Mouse (Mus musculus) liver, embryonic 13.5 days (tissue): ENCODE results near the gene Tnfrsf25. TPM values are rescaled to one million over a fixed set of nuclear protein-coding genes. Genes with fewer than 3 reads are reported as not detected.

Experiments
- ATAC-seq: fragments of 200-750 bp; cut with Nextera tagmentation; 2 replicates; pipeline ENCODE4 v1.8.0; 2017; ENCODE audit warnings: low read depth, mild to moderate bottlenecking, moderate number of reproducible peaks, moderate library complexity
- DNase-seq: peaks from one replicate; pipeline ENCODE4 v3.0.0; 2022
- H3K27ac ChIP-seq: fragments of 300-500 bp; sonication (generic); 2 replicates; pipeline ENCODE4 v1.5.1; 2015; ENCODE audit warnings: moderate library complexity, mild to moderate bottlenecking, inconsistent platforms
- H3K27me3 ChIP-seq: fragments of 300-500 bp; sonication (generic); 2 replicates; pipeline ENCODE4 v1.6.1; 2015; ENCODE audit warnings: mild to moderate bottlenecking, inconsistent platforms
- H3K36me3 ChIP-seq: fragments of 300-500 bp; sonication (generic); 2 replicates; pipeline ENCODE4 v1.6.1; 2015; ENCODE audit warnings: mild to moderate bottlenecking, inconsistent platforms
- H3K4me1 ChIP-seq: fragments of 300-500 bp; sonication (generic); replicated peaks from 2 replicates; pipeline ENCODE4 v1.6.1; 2015; ENCODE audit warnings: inconsistent platforms
- H3K4me2 ChIP-seq: fragments of 300-500 bp; sonication (generic); 2 replicates; pipeline ENCODE4 v1.6.1; 2015; ENCODE audit warnings: inconsistent platforms, mild to moderate bottlenecking, moderate library complexity
- H3K4me3 ChIP-seq: fragments of 300-500 bp; sonication (generic); replicated peaks from 2 replicates; pipeline ENCODE4 v1.5.1; 2015; ENCODE audit warnings: mild to moderate bottlenecking, inconsistent platforms
- H3K9ac ChIP-seq: fragments of 300-500 bp; sonication (generic); 2 replicates; pipeline ENCODE4 v1.6.1; 2015; ENCODE audit warnings: mild to moderate bottlenecking, inconsistent platforms
- H3K9me3 ChIP-seq: fragments of 300-500 bp; sonication (generic); replicated peaks from 2 replicates; pipeline ENCODE4 v1.6.1; 2016; ENCODE audit warnings: inconsistent platforms
- WGBS: fragments of 180-500 bp; shearing (Covaris S2); methylation state at CpG from one replicate; pipeline ENCODE4 v1.1.7; 2015; ENCODE audit not compliant: insufficient replicate concordance; 5-methylcytosine and 5-hydroxymethylcytosine counted together
- polyA plus RNA-seq: library from polyadenylated mRNA; unstranded; fragments of >200 nt; fragmentation: Nextera tagmentation; extraction: Ambion mirVana; gene quantifications from 2 replicates; pipeline ENCODE4 v1.2.1, GENCODE M21; 2015

Tnfrsf25 gene
- polyA plus RNA-seq, 1 experiment from 2014 or later: 0.37 TPM

DNA sequence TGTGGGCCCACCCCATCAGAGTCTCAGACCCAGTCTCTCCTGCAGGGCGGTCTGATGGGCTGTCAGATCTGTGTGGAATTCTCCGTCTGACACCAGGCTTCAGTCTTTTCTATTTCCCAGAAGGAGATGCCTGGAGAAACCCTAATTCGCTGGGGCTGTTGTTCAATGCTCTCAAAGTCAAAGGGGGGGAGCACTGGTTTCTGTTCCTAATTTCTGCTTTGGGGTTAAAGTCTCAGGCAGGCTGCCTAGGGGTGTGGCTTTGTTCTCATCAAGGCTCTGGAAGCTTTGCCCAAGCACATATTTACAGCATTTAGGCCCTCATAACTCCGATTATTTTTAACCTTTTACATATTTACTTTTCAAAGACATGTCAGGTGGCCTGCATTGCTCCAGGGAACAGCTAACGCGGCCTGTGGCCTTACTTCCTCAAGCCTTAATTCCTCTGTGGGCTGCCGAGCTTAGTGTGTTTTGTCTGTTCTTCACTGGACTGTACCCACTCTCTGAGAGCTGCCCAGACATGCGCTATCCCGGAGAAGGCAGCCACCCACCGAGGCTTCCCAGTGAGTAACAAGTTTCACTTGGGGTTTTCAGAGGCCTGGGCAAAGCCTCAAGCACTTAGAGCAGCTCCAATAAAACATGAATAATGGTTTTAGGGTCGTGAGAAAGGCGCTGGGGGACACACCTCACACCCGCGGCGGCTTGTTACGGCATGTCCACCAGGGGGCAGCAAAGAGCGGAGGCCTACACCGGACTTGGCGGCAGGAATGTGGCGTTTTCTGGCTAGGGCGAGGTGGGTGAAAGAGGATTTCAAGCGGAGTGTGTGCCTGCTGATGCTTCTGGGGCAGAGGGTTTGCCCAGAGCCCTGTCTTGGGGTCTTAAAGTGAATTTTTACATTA, 49.5 kb downstream of the Tnfrsf25 start:
- DNase-seq: peak; percentile 39
- 21% methylated on average over 22 of the region's 22 CpGs for WGBS

DNA sequence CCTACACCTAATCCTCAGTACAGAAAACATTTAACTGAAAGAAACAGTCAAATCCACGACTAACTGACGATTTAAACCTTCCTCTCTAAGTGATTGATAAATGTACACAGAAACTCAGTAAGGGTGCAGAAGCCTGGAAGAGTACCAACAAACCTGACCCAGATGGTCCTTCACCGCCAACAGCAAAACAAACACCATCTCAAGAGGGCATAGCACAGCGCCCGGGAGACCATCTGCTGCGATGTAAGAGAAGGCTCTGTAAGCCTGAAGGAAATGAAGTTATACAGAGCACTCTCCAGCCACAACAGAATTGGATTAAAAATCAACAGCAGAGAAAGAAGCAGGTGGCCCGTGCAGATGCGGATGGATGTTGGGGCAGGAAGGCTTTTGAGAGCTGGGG, 52.3 kb downstream of the Tnfrsf25 start:
- H3K27ac ChIP-seq: no peak overlapping the region
- H3K27me3 ChIP-seq: peaks cover 33% of the 10 kb centered on the region
- H3K4me2 ChIP-seq: no peak overlapping the region
- no peak overlapping the region for H3K4me3 ChIP-seq
- no peak overlapping the region for H3K9ac ChIP-seq
- no peaks in the 10 kb centered on the region for H3K36me3 ChIP-seq
- H3K4me1 ChIP-seq: no peaks in the 10 kb centered on the region
- H3K9me3 ChIP-seq: no peaks in the 10 kb centered on the region
- DNase-seq (no peak), ATAC-seq (no peak)
- WGBS: 62% methylated on average over 8 of the region's 8 CpGs

More for the DNA sequence above, 49.5 kb downstream of the Tnfrsf25 start:
- Histone ChIP-seq H3K36me3 (no peaks in the 10 kb centered on the region), H3K27ac (no peak overlapping the region), H3K4me1 (no peaks in the 10 kb centered on the region), H3K4me3 (no peak overlapping the region), H3K9ac (no peak overlapping the region), H3K9me3 (no peaks in the 10 kb centered on the region), H3K27me3 (peaks cover 50% of the 10 kb centered on the region), H3K4me2 (no peak overlapping the region)
- no peak for ATAC-seq

DNA sequence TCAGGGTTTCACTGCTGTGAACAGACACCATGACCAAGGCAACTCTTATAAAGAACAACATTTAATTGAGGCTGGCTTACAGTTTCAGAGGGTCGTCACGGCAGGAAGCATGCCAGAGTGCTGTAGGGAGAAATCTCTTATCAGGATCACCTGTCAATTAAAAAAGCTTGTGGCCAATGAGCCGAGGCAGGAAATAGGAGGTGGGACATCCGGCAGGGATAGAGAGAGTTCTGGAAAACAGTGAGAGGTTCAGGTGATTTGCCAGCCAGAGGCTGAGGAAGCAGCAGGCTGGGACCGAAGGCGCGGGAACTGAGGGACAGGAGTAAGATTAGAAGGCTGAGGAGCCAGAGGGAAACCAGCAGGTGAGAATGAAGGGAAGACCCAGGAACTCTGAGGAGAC, 53.4 kb downstream of the Tnfrsf25 start:
- Histone ChIP-seq H3K4me3 (no peak overlapping the region), H3K4me1 (no peaks in the 10 kb centered on the region), H3K9ac (no peak overlapping the region), H3K4me2 (no peak overlapping the region), H3K27ac (no peak overlapping the region), H3K27me3 (peaks cover 27% of the 10 kb centered on the region), H3K9me3 (no peaks in the 10 kb centered on the region), H3K36me3 (no peaks in the 10 kb centered on the region)
- no peak for ATAC-seq
- WGBS: 62% methylated on average over 7 of the region's 7 CpGs
- no peak for DNase-seq

Other genes starting within 250 kb of the Tnfrsf25 start
- gene Dnajc11, start 182.2 kb upstream of the Tnfrsf25 start, polyA plus RNA-seq: 58.3 and 66.6 TPM in 2 replicates
- 7.8 and 8.1 TPM in 2 replicates for gene Thap3, start 126.9 kb upstream of the Tnfrsf25 start, polyA plus RNA-seq
- gene Phf13, start 119.7 kb upstream of the Tnfrsf25 start, polyA plus RNA-seq: 5.4 and 6.2 TPM in 2 replicates
- gene Klhl21, start 107.1 kb upstream of the Tnfrsf25 start, polyA plus RNA-seq: 6.0 and 6.5 TPM in 2 replicates
- 7.2 and 9.5 TPM in 2 replicates for gene Zbtb48, start 88.3 kb upstream of the Tnfrsf25 start, polyA plus RNA-seq
- gene Tas1r1, start 77.4 kb upstream of the Tnfrsf25 start, polyA plus RNA-seq: 0.07 TPM in 1 of 2 replicates, not detected in the other
- gene Nol9, start 76.6 kb upstream of the Tnfrsf25 start, polyA plus RNA-seq: 21.9 and 24.1 TPM in 2 replicates
- 4.9 and 5.1 TPM in 2 replicates for gene Plekhg5, start 43.4 kb upstream of the Tnfrsf25 start, polyA plus RNA-seq
- 1.8 and 2.1 TPM in 2 replicates for gene Espn, start 36.4 kb downstream of the Tnfrsf25 start, polyA plus RNA-seq
- gene Hes2, start 42.9 kb downstream of the Tnfrsf25 start, polyA plus RNA-seq: 0.06 TPM in 1 of 2 replicates, not detected in the other
- gene Acot7, start 62.2 kb downstream of the Tnfrsf25 start, polyA plus RNA-seq: 24.8 and 25.2 TPM in 2 replicates
- 0.81 and 0.82 TPM in 2 replicates for gene Gpr153, start 158.3 kb downstream of the Tnfrsf25 start, polyA plus RNA-seq
- not detected in 2 replicates for gene Hes3, start 175.7 kb downstream of the Tnfrsf25 start, polyA plus RNA-seq
- gene Icmt, start 181.3 kb downstream of the Tnfrsf25 start, polyA plus RNA-seq: 7.9 and 8.6 TPM in 2 replicates
- 0.27 and 0.31 TPM in 2 replicates for gene Rnf207, start 203.1 kb downstream of the Tnfrsf25 start, polyA plus RNA-seq
- 353 and 381 TPM in 2 replicates for gene Rpl22, start 209.8 kb downstream of the Tnfrsf25 start, polyA plus RNA-seq
- gene Chd5, start 222.7 kb downstream of the Tnfrsf25 start, polyA plus RNA-seq: 0.21 and 0.52 TPM in 2 replicates